Mouse (Mus musculus) kidney, embryonic 14.5 days (tissue): ENCODE measurements at regions not wholly inside any gene's neighbourhood (a gene's known extent, or its start where the extent isn't known, plus 50 kb on each side); places are given as distances from the start of the nearest gene placed in this dataset.

Experiments
- ATAC-seq: fragments of 200-750 bp; cut with Nextera tagmentation; 2 replicates; pipeline ENCODE4 v1.8.0; 2017; ENCODE audit warnings: moderate number of reproducible peaks, mild to moderate bottlenecking, moderate TSS enrichment, moderate library complexity; ENCODE audit not compliant: low FRiP score, low TSS enrichment
- H3K27ac ChIP-seq: fragments of 300-500 bp; sonication (generic); 2 replicates; pipeline ENCODE4 v1.5.1; 2014; ENCODE audit warnings: low read depth, mild to moderate bottlenecking, low read length, moderate library complexity, mixed read lengths
- H3K27me3 ChIP-seq: fragments of 300-500 bp; sonication (generic); 2 replicates; pipeline ENCODE4 v1.6.1; 2014; ENCODE audit warnings: mild to moderate bottlenecking, low read length; ENCODE audit not compliant: control insufficient read depth, insufficient read depth
- H3K36me3 ChIP-seq: fragments of 300-500 bp; sonication (generic); 2 replicates; pipeline ENCODE4 v1.6.1; 2014; ENCODE audit warnings: low read length, mixed read lengths; ENCODE audit not compliant: control insufficient read depth, insufficient read depth
- H3K4me1 ChIP-seq: fragments of 300-500 bp; sonication (generic); 2 replicates; pipeline ENCODE4 v1.6.1; 2014; ENCODE audit warnings: low read length, mixed read lengths; ENCODE audit not compliant: control insufficient read depth, insufficient read depth
- H3K4me2 ChIP-seq: fragments of 300-500 bp; sonication (generic); replicated peaks from 2 replicates; pipeline ENCODE4 v1.6.1; 2014; ENCODE audit warnings: low read depth, mild to moderate bottlenecking, low read length
- H3K4me3 ChIP-seq: fragments of 300-500 bp; sonication (generic); 2 replicates; pipeline ENCODE4 v1.5.1; 2014; ENCODE audit warnings: mild to moderate bottlenecking, low read length
- H3K9ac ChIP-seq: fragments of 300-500 bp; sonication (generic); 2 replicates; pipeline ENCODE4 v1.6.1; 2014; ENCODE audit warnings: low read depth, mild to moderate bottlenecking, low read length, moderate library complexity
- H3K9me3 ChIP-seq: fragments of 300-500 bp; sonication (generic); 2 replicates; pipeline ENCODE4 v1.6.1; 2016; ENCODE audit warnings: low read length; ENCODE audit not compliant: control insufficient read depth
- WGBS: fragments of 180-500 bp; shearing (Covaris S2); extraction: QIAGEN DNeasy Blood & Tissue Kit; methylation state at CpG from one replicate; pipeline ENCODE4 v1.1.7; 2014; 5-methylcytosine and 5-hydroxymethylcytosine counted together

DNA sequence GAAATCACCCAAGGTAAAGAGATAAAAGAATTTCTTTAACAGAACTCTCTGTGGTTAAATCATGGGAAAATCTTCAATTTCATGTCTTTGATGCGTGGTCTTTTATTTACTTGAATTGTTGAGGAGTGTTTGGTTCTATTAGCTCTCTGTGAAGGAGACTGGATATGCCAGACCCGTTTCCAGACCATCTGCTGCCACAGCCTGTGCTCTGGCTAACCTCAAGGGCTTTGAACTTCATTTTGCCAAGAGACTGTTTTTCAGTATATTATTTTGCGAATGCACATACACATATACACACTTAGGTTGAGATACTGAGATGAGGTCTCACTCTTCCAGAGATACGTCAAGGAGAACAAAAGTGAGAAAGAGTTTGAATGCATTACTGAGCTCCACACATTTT, 414.4 kb downstream of the 1700017N19Rik start:
- Histone ChIP-seq H3K27me3 (no peaks in the 10 kb centered on the region), H3K27ac (no peak overlapping the region), H3K36me3 (no peaks in the 10 kb centered on the region), H3K9ac (no peak overlapping the region), H3K4me3 (no peak overlapping the region), H3K9me3 (no peaks in the 10 kb centered on the region), H3K4me2 (no peak overlapping the region), H3K4me1 (no peaks in the 10 kb centered on the region)
- WGBS: 83% methylated on average over 4 of the region's 4 CpGs
- ATAC-seq: no peak

DNA sequence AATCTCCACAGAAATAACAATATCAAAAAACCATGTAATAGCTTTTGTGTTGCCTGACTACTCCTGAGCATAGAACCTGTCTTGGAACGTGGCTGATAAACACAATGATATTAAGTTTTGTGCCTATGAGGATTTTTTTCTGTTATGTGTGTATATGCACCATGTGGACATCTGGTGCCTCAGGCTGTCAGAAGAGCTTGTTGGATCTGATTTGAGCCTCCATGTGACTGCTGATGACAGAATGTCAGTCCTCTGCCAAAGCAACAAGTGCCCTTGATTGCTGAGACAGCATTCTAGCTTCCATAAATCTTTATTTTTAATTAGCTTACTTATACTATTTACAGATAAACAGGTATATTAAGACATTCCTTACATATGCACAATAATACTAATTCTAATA, 425.1 kb downstream of the 1700017N19Rik start:
- Histone ChIP-seq H3K27me3 (no peaks in the 10 kb centered on the region), H3K4me3 (no peak overlapping the region), H3K4me2 (no peak overlapping the region), H3K9me3 (no peaks in the 10 kb centered on the region), H3K4me1 (no peaks in the 10 kb centered on the region), H3K36me3 (no peaks in the 10 kb centered on the region), H3K27ac (no peak overlapping the region), H3K9ac (no peak overlapping the region)
- no peak for ATAC-seq
- 79% methylated on average over 1 of the region's 1 CpGs for WGBS

DNA sequence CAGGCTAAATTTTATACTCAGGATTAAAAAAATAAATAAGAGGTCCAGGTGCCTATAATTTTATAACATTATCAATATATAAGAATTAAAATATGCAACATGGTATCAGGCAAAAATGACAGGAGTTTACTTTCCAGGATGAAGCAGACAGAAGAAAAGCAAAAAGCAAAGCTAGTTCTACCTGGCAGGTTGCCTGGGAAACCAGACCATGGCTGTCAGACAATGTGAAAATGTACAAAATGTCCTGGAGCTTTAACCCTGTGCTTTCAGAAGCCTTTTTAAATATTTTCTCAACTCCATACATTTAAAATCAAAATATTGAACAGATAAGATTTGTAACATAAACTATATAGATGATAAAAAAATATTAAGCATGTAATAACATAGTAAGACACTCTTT, 448.3 kb downstream of the 1700017N19Rik start:
- ATAC-seq: no peak
- no peaks in the 10 kb centered on the region for H3K9me3 ChIP-seq
- H3K27me3 ChIP-seq: no peaks in the 10 kb centered on the region

DNA sequence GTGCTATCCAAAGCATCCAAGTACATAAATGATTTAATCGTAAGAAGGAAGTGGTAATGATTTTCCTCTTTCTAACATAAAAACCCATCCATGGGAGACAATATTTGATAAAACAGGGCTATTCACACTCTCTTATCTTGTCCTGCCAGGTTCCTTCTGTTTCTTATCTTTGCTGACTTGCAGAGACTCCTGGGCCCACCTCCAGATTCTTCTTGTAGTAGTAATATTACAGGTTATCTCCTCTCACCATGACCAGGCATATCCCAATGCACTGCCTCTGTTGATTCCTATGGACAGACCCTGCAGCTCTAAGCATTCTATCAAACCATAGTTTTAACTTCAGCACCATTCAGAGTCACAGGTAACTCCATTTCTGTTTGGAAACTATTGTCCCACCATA, 448.8 kb downstream of the 1700017N19Rik start:
- 97% methylated on average over 1 of the region's 1 CpGs for WGBS
- no peaks in the 10 kb centered on the region for H3K36me3 ChIP-seq
- H3K4me1 ChIP-seq: no peaks in the 10 kb centered on the region
- no peaks in the 10 kb centered on the region for H3K9me3 ChIP-seq
- no peak overlapping the region for H3K27ac ChIP-seq
- ATAC-seq: no peak
- no peaks in the 10 kb centered on the region for H3K27me3 ChIP-seq
- H3K4me2 ChIP-seq: no peak overlapping the region
- no peak overlapping the region for H3K9ac ChIP-seq
- H3K4me3 ChIP-seq: no peak overlapping the region

More for the DNA sequence above, 448.3 kb downstream of the 1700017N19Rik start:
- Histone ChIP-seq H3K27ac (no peak overlapping the region), H3K4me2 (no peak overlapping the region), H3K9ac (no peak overlapping the region), H3K4me1 (no peaks in the 10 kb centered on the region), H3K36me3 (no peaks in the 10 kb centered on the region), H3K4me3 (no peak overlapping the region)
